Mouse (Mus musculus): ENCODE measurements around the gene Ebf1. TPM values are rescaled to one million over a fixed set of nuclear protein-coding genes. Genes with fewer than 3 reads are reported as not detected.

The Ebf1 gene
- total and polyA plus RNA-seq, 2 experiments from 2014 or later = 8.1 to 10.4 TPM

- peaks cover 7% of the 10 kb centered on the region; the same call in 1 of the 2 replicates for H3K27me3 ChIP-seq (ENCODE audit: control insufficient read depth, insufficient read depth, low read length)
- H3K9me3 ChIP-seq (replicated peaks; ENCODE audit: control insufficient read depth, low read length) = no peaks in the 10 kb centered on the region
- no peak for DNase-seq (ENCODE audit: low spot score)
- ATAC-seq (ENCODE audit: insufficient read depth, low read depth) = no peak
- H3K36me3 ChIP-seq (replicated peaks; ENCODE audit: control insufficient read depth, insufficient read depth, low read length) = no peaks in the 10 kb centered on the region
- no peak overlapping the region for H3K27ac ChIP-seq (ENCODE audit: low read depth)
- H3K4me3 ChIP-seq (ENCODE audit: low read depth, low read length) = no peak overlapping the region
- no peak overlapping the region for H3K4me2 ChIP-seq (ENCODE audit: low read depth, low read length)
- H3K9ac ChIP-seq (replicated peaks; ENCODE audit: low read depth, low read length) = no peak overlapping the region
- no peaks in the 10 kb centered on the region for H3K4me1 ChIP-seq (ENCODE audit: control insufficient read depth, insufficient read depth)
- no peak for TF ChIP-seq CTCF (IDR thresholded peaks at IDR 0.05; ENCODE audit: low read depth)
- no peak for TF ChIP-seq EP300 (IDR thresholded peaks at IDR 0.05; ENCODE audit: low read depth)
- 84% methylated on average over 10 of the region's 10 CpGs for WGBS
These were observed 8.9 kb downstream of the Ebf1 start for GRCm38 (mm10) chr11:44626065-44626464.

GRCm38 (mm10) chr11:44628412-44628811 is 11.3 kb downstream of the Ebf1 start:
- no peaks in the 10 kb centered on the region for H3K36me3 ChIP-seq (replicated peaks; ENCODE audit: control insufficient read depth, insufficient read depth, low read length)
- H3K4me3 ChIP-seq (ENCODE audit: low read depth, low read length) = no peak overlapping the region
- DNase-seq (ENCODE audit: low spot score) = no peak
- H3K4me2 ChIP-seq (ENCODE audit: low read depth, low read length) = no peak overlapping the region
- ATAC-seq (ENCODE audit: insufficient read depth, low read depth) = no peak
- no peak overlapping the region for H3K27ac ChIP-seq (ENCODE audit: low read depth)
- WGBS = 62% methylated on average over 4 of the region's 4 CpGs
- no peak for TF ChIP-seq EP300 (IDR thresholded peaks at IDR 0.05; ENCODE audit: low read depth)
- TF ChIP-seq CTCF (IDR thresholded peaks at IDR 0.05; ENCODE audit: low read depth) = no peak
- H3K9ac ChIP-seq (replicated peaks; ENCODE audit: low read depth, low read length) = no peak overlapping the region
- no peaks in the 10 kb centered on the region for H3K4me1 ChIP-seq (ENCODE audit: control insufficient read depth, insufficient read depth)
- no peaks in the 10 kb centered on the region for H3K9me3 ChIP-seq (replicated peaks; ENCODE audit: control insufficient read depth, low read length)
- no peaks in the 10 kb centered on the region for H3K27me3 ChIP-seq (ENCODE audit: control insufficient read depth, insufficient read depth, low read length)

- Histone ChIP-seq H3K27ac (ENCODE audit: low read depth) (no peak overlapping the region), H3K9ac (replicated peaks; ENCODE audit: low read depth, low read length) (no peak overlapping the region), H3K4me2 (ENCODE audit: low read depth, low read length) (no peak overlapping the region), H3K4me3 (ENCODE audit: low read depth, low read length) (no peak overlapping the region), H3K9me3 (replicated peaks; ENCODE audit: control insufficient read depth, low read length) (no peaks in the 10 kb centered on the region), H3K36me3 (replicated peaks; ENCODE audit: control insufficient read depth, insufficient read depth, low read length) (no peaks in the 10 kb centered on the region), H3K27me3 (ENCODE audit: control insufficient read depth, insufficient read depth, low read length) (no peaks in the 10 kb centered on the region), H3K4me1 (ENCODE audit: control insufficient read depth, insufficient read depth) (no peaks in the 10 kb centered on the region)
- DNase-seq (ENCODE audit: low spot score) = no peak
- no peak for TF ChIP-seq CTCF (IDR thresholded peaks at IDR 0.05; ENCODE audit: low read depth)
- TF ChIP-seq EP300 (IDR thresholded peaks at IDR 0.05; ENCODE audit: low read depth) = no peak
- WGBS = 63% methylated on average over 15 of the region's 15 CpGs
- no peak for ATAC-seq (ENCODE audit: insufficient read depth, low read depth)
These were observed 15.2 kb downstream of the Ebf1 start for GRCm38 (mm10) chr11:44632064-44632968.

- DNase-seq (ENCODE audit: low spot score) = no peak
- Histone ChIP-seq H3K4me3 (ENCODE audit: low read depth, low read length) (no peak overlapping the region), H3K27ac (ENCODE audit: low read depth) (no peak overlapping the region), H3K27me3 (ENCODE audit: control insufficient read depth, insufficient read depth, low read length) (no peaks in the 10 kb centered on the region), H3K9ac (replicated peaks; ENCODE audit: low read depth, low read length) (no peak overlapping the region), H3K9me3 (replicated peaks; ENCODE audit: control insufficient read depth, low read length) (no peaks in the 10 kb centered on the region), H3K36me3 (replicated peaks; ENCODE audit: control insufficient read depth, insufficient read depth, low read length) (no peaks in the 10 kb centered on the region), H3K4me1 (ENCODE audit: control insufficient read depth, insufficient read depth) (no peaks in the 10 kb centered on the region), H3K4me2 (ENCODE audit: low read depth, low read length) (no peak overlapping the region)
- TF ChIP-seq EP300 (IDR thresholded peaks at IDR 0.05; ENCODE audit: low read depth) = no peak
- TF ChIP-seq CTCF (IDR thresholded peaks at IDR 0.05; ENCODE audit: low read depth) = no peak
- 79% methylated on average over 2 of the region's 2 CpGs for WGBS
- ATAC-seq (ENCODE audit: insufficient read depth, low read depth) = no peak
These were observed 16.0 kb downstream of the Ebf1 start for GRCm38 (mm10) chr11:44633001-44633693.

GRCm38 (mm10) chr11:44634552-44635193 is 17.6 kb downstream of the Ebf1 start:
- H3K9me3 ChIP-seq (replicated peaks; ENCODE audit: control insufficient read depth, low read length) = no peaks in the 10 kb centered on the region
- H3K4me2 ChIP-seq (ENCODE audit: low read depth, low read length) = no peak overlapping the region
- TF ChIP-seq EP300 (IDR thresholded peaks at IDR 0.05; ENCODE audit: low read depth) (no peak), CTCF (IDR thresholded peaks at IDR 0.05; ENCODE audit: low read depth) (no peak)
- H3K36me3 ChIP-seq (replicated peaks; ENCODE audit: control insufficient read depth, insufficient read depth, low read length) = no peaks in the 10 kb centered on the region
- H3K9ac ChIP-seq (replicated peaks; ENCODE audit: low read depth, low read length) = no peak overlapping the region
- no peaks in the 10 kb centered on the region for H3K4me1 ChIP-seq (ENCODE audit: control insufficient read depth, insufficient read depth)
- ATAC-seq (ENCODE audit: insufficient read depth, low read depth) (no peak), DNase-seq (ENCODE audit: low spot score) (no peak)
- 89% methylated on average over 6 of the region's 6 CpGs for WGBS
- no peak overlapping the region for H3K27ac ChIP-seq (ENCODE audit: low read depth)
- no peak overlapping the region for H3K4me3 ChIP-seq (ENCODE audit: low read depth, low read length)
- no peaks in the 10 kb centered on the region for H3K27me3 ChIP-seq (ENCODE audit: control insufficient read depth, insufficient read depth, low read length)
